Mouse (Mus musculus): ENCODE results near the gene Maip1. TPM values are rescaled to one million over a fixed set of nuclear protein-coding genes. Genes with fewer than 3 reads are reported as not detected.

The Maip1 gene
- polyA plus RNA-seq, 1 experiment, result 7.1 TPM

DNA sequence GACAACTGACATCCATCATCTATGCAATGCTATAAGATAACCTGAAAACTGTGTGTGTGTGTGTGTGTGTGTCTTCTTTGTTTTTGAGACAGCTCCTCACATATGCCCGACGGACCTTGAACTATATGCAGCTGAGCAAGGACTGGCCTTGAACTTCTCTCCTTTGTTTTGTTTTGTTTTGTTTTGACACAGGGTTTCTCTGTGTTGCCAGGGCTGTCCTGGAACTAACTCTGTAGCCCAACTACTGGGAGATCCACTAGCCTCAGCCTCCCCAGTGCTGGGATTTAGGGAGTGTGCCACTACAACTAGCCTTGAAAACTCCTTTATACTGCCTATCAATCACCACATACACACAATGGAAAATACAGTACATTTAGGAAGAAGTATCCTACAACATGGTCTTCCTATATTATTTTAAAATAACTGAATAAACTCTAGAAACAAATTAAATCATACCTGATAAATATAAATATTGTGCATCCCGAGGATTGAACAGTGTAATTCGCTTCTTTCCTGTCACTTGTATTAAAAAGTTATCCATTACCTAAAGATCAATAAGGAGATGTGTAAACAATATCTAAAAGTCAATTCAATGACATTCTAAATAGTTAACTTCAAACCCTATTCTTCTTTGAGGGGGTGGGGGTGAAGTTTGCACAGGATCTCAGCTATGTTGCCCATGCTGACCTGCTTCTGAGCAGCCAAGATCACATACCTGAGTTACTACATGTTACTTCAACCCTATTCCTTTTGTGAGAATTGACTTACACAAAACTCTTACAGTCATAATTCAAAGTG is 14.9 kb upstream of the Maip1 start:
- TF ChIP-seq POLR2A (IDR thresholded peaks at IDR 0.05; ENCODE audit: control insufficient read depth, extremely low read depth, insufficient read depth, low read length, poor library complexity), result no peak
- TF ChIP-seq CTCF (IDR thresholded peaks at IDR 0.05; ENCODE audit: borderline replicate concordance, control insufficient read depth, extremely low read depth, insufficient read depth, low read length, poor library complexity), result no peak
- no peak overlapping the region for H3K4me3 ChIP-seq (ENCODE audit: control insufficient read depth, insufficient read depth, low read length)
- H3K36me3 ChIP-seq (ENCODE audit: control insufficient read depth, insufficient read depth, low read length), result peaks cover 23% of the 10 kb centered on the region; the same call in 1 of the 2 replicates
- 96% methylated on average over 4 of the region's 4 CpGs for WGBS
- no peak for DNase-seq
- no peaks in the 10 kb centered on the region for H3K4me1 ChIP-seq (replicated peaks; ENCODE audit: control insufficient read depth, insufficient read depth, low read length)
- H3K27me3 ChIP-seq (ENCODE audit: control insufficient read depth, insufficient read depth, low read length), result no peaks in the 10 kb centered on the region
- H3K27ac ChIP-seq (ENCODE audit: control insufficient read depth, insufficient read depth, low read length), result no peak overlapping the region

DNA sequence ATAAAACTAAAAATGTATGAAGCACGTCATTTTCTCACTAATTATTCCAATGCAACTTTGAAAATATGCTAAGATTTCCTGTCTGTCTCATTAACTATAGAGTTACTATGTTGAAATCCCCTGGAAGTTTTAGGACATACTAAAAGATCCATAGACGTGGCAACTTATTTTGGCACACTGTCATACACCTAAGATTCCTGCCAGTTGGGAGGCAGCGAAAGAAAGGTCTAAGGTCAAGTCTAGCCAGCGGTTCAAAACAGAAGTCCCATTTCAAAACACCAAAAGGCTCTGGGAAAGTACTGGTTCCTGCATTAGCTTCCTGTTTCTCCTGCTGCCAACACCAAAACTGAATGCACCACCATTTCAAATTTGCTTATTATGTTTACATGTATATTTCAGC is 13.7 kb upstream of the Maip1 start:
- no peaks in the 10 kb centered on the region for H3K4me1 ChIP-seq (replicated peaks; ENCODE audit: control insufficient read depth, insufficient read depth, low read length)
- H3K27ac ChIP-seq (ENCODE audit: control insufficient read depth, insufficient read depth, low read length), result no peak overlapping the region
- no peaks in the 10 kb centered on the region for H3K27me3 ChIP-seq (ENCODE audit: control insufficient read depth, insufficient read depth, low read length)
- DNase-seq, result no peak
- WGBS, result 93% methylated on average over 4 of the region's 4 CpGs
- H3K4me3 ChIP-seq (ENCODE audit: control insufficient read depth, insufficient read depth, low read length), result no peak overlapping the region
- no peak for TF ChIP-seq POLR2A (IDR thresholded peaks at IDR 0.05; ENCODE audit: control insufficient read depth, extremely low read depth, insufficient read depth, low read length, poor library complexity)
- no peak for TF ChIP-seq CTCF (IDR thresholded peaks at IDR 0.05; ENCODE audit: borderline replicate concordance, control insufficient read depth, extremely low read depth, insufficient read depth, low read length, poor library complexity)
- peaks cover 26% of the 10 kb centered on the region; the same call in 1 of the 2 replicates for H3K36me3 ChIP-seq (ENCODE audit: control insufficient read depth, insufficient read depth, low read length)

- Histone ChIP-seq H3K27me3 (ENCODE audit: control insufficient read depth, insufficient read depth, low read length) (no peaks in the 10 kb centered on the region), H3K36me3 (ENCODE audit: control insufficient read depth, insufficient read depth, low read length) (peaks cover 15% of the 10 kb centered on the region; the same call in 1 of the 2 replicates), H3K4me1 (replicated peaks; ENCODE audit: control insufficient read depth, insufficient read depth, low read length) (no peaks in the 10 kb centered on the region), H3K4me3 (ENCODE audit: control insufficient read depth, insufficient read depth, low read length) (no peak overlapping the region), H3K27ac (ENCODE audit: control insufficient read depth, insufficient read depth, low read length) (no peak overlapping the region)
- TF ChIP-seq POLR2A (IDR thresholded peaks at IDR 0.05; ENCODE audit: control insufficient read depth, extremely low read depth, insufficient read depth, low read length, poor library complexity) (no peak), CTCF (IDR thresholded peaks at IDR 0.05; ENCODE audit: borderline replicate concordance, control insufficient read depth, extremely low read depth, insufficient read depth, low read length, poor library complexity) (no peak)
- DNase-seq, result peak; percentile 54
- 66% methylated on average over 3 of the region's 3 CpGs for WGBS
These were observed 12.1 kb upstream of the Maip1 start for GRCm38 (mm10) chr1:57394051-57394450.

GRCm38 (mm10) chr1:57400321-57400720 is 5.8 kb upstream of the Maip1 start:
- no peak for DNase-seq
- WGBS, result 97% methylated on average over 2 of the region's 2 CpGs
- Histone ChIP-seq H3K27me3 (ENCODE audit: control insufficient read depth, insufficient read depth, low read length) (no peaks in the 10 kb centered on the region), H3K36me3 (ENCODE audit: control insufficient read depth, insufficient read depth, low read length) (peaks cover 15% of the 10 kb centered on the region), H3K4me1 (replicated peaks; ENCODE audit: control insufficient read depth, insufficient read depth, low read length) (no peaks in the 10 kb centered on the region), H3K4me3 (ENCODE audit: control insufficient read depth, insufficient read depth, low read length) (no peak overlapping the region), H3K27ac (ENCODE audit: control insufficient read depth, insufficient read depth, low read length) (no peak overlapping the region)
- TF ChIP-seq POLR2A (IDR thresholded peaks at IDR 0.05; ENCODE audit: control insufficient read depth, extremely low read depth, insufficient read depth, low read length, poor library complexity), result no peak
- TF ChIP-seq CTCF (IDR thresholded peaks at IDR 0.05; ENCODE audit: borderline replicate concordance, control insufficient read depth, extremely low read depth, insufficient read depth, low read length, poor library complexity), result no peak

DNA sequence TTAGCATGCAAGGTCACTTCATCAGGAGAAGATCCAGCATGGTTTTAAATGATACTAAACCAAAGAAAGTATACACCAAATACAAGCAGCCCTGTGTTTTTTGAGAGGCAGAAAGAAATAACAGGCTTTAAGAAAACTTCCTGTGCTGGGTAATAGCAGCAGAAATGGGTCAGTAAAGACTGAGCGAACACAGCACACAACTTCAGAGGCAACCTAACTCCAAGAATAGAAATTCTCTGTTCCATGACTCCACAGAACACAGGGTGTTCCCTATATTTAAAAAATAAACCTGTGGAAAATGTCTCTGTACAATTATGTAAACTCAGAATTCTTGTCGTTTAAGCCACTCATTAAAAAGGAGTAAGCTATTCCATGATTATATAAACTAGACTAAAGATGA is 5.3 kb upstream of the Maip1 start:
- WGBS, result 91% methylated on average over 2 of the region's 2 CpGs

GRCm38 (mm10) chr1:57402116-57402515 is 4.0 kb upstream of the Maip1 start:
- H3K36me3 ChIP-seq (ENCODE audit: control insufficient read depth, insufficient read depth, low read length), result peaks cover 10% of the 10 kb centered on the region; the same call in 1 of the 2 replicates
- no peak overlapping the region for H3K4me3 ChIP-seq (ENCODE audit: control insufficient read depth, insufficient read depth, low read length)
- peaks cover 5% of the 10 kb centered on the region; the same call in 1 of the 2 replicates for H3K4me1 ChIP-seq (replicated peaks; ENCODE audit: control insufficient read depth, insufficient read depth, low read length)
- DNase-seq, result no peak
- no peaks in the 10 kb centered on the region for H3K27me3 ChIP-seq (ENCODE audit: control insufficient read depth, insufficient read depth, low read length)
- no peak for TF ChIP-seq CTCF (IDR thresholded peaks at IDR 0.05; ENCODE audit: borderline replicate concordance, control insufficient read depth, extremely low read depth, insufficient read depth, low read length, poor library complexity)
- no peak for TF ChIP-seq POLR2A (IDR thresholded peaks at IDR 0.05; ENCODE audit: control insufficient read depth, extremely low read depth, insufficient read depth, low read length, poor library complexity)
- 96% methylated on average over 5 of the region's 5 CpGs for WGBS
- no peak overlapping the region for H3K27ac ChIP-seq (ENCODE audit: control insufficient read depth, insufficient read depth, low read length)

More for the DNA sequence above, 5.3 kb upstream of the Maip1 start:
- peaks cover 15% of the 10 kb centered on the region for H3K36me3 ChIP-seq (ENCODE audit: control insufficient read depth, insufficient read depth, low read length)
- H3K27ac ChIP-seq (ENCODE audit: control insufficient read depth, insufficient read depth, low read length), result no peak overlapping the region
- H3K27me3 ChIP-seq (ENCODE audit: control insufficient read depth, insufficient read depth, low read length), result no peaks in the 10 kb centered on the region
- DNase-seq, result no peak
- TF ChIP-seq CTCF (IDR thresholded peaks at IDR 0.05; ENCODE audit: borderline replicate concordance, control insufficient read depth, extremely low read depth, insufficient read depth, low read length, poor library complexity) (no peak), POLR2A (IDR thresholded peaks at IDR 0.05; ENCODE audit: control insufficient read depth, extremely low read depth, insufficient read depth, low read length, poor library complexity) (no peak)
- peaks cover 2% of the 10 kb centered on the region; the same call in 1 of the 2 replicates for H3K4me1 ChIP-seq (replicated peaks; ENCODE audit: control insufficient read depth, insufficient read depth, low read length)
- H3K4me3 ChIP-seq (ENCODE audit: control insufficient read depth, insufficient read depth, low read length), result no peak overlapping the region

Data from thymus, adult 2 months (tissue).